Mouse (Mus musculus): ENCODE data around the gene Ipo5. TPM values are rescaled to one million over a fixed set of nuclear protein-coding genes. Genes with fewer than 3 reads are reported as not detected.

Ipo5 gene
- polyA plus RNA-seq, 1 experiment from 2014 or later = 21.2 TPM

DNA sequence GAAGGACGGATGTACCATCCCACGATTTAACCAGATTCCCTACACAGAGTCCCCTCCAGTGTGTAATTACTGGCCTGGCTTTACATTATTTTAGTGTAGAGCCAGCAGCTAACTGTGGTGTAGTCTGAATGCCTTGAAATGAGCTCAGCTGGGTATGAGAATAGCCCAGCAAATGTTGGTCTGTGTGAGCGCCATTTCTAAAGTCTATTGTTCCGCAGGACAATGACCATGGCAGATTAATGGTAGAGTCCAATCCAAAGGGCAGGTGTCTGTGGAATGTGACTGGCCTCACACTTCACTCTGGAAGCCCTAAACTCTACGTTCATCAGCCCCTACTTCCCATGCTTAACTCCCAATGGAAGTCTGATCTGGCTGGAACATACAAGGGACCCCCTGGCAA, 40.3 kb upstream of the Ipo5 start:
- Histone ChIP-seq H3K9ac (ENCODE audit: low read depth, low read length) (no peak overlapping the region), H3K4me2 (replicated peaks; ENCODE audit: low read depth) (no peak overlapping the region), H3K4me1 (replicated peaks; ENCODE audit: control insufficient read depth, insufficient read depth, low read length) (no peaks in the 10 kb centered on the region), H3K27ac (ENCODE audit: low read depth, low read length) (no peak overlapping the region), H3K4me3 (ENCODE audit: low read depth, low read length) (no peak overlapping the region), H3K27me3 (replicated peaks; ENCODE audit: control insufficient read depth, insufficient read depth, low read length) (no peaks in the 10 kb centered on the region), H3K9me3 (ENCODE audit: control insufficient read depth) (no peaks in the 10 kb centered on the region), H3K36me3 (ENCODE audit: control insufficient read depth, insufficient read depth) (no peaks in the 10 kb centered on the region)
- no peak for ATAC-seq
- WGBS = 82% methylated on average over 5 of the region's 5 CpGs
- no peak for TF ChIP-seq CTCF (IDR thresholded peaks at IDR 0.05; ENCODE audit: low read depth)

DNA sequence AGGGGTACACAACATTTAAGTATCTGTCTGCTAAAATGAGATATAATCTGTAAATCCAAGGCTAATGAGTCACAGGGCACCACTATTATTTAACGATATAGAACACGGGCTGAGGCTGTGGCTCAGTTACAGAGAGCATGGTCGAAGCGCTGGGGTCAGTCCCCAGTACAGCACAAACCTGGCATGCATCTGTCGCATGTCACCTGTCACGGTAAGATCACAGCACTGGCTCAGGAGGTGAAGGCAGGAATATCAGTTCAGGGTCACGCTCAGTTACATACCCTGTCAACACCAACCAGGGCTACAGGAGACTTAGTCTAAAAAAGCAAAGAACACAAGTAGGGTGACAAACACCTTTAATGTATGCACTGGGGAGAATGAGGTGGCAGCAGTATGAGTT, 36.6 kb upstream of the Ipo5 start:
- no peak overlapping the region for H3K4me3 ChIP-seq (ENCODE audit: low read depth, low read length)
- no peak overlapping the region for H3K4me2 ChIP-seq (replicated peaks; ENCODE audit: low read depth)
- H3K9me3 ChIP-seq (ENCODE audit: control insufficient read depth) = no peaks in the 10 kb centered on the region
- no peaks in the 10 kb centered on the region for H3K4me1 ChIP-seq (replicated peaks; ENCODE audit: control insufficient read depth, insufficient read depth, low read length)
- no peak overlapping the region for H3K27ac ChIP-seq (ENCODE audit: low read depth, low read length)
- ATAC-seq = no peak
- H3K27me3 ChIP-seq (replicated peaks; ENCODE audit: control insufficient read depth, insufficient read depth, low read length) = no peaks in the 10 kb centered on the region
- 90% methylated on average over 7 of the region's 7 CpGs for WGBS
- no peak overlapping the region for H3K9ac ChIP-seq (ENCODE audit: low read depth, low read length)
- TF ChIP-seq CTCF (IDR thresholded peaks at IDR 0.05; ENCODE audit: low read depth) = no peak
- H3K36me3 ChIP-seq (ENCODE audit: control insufficient read depth, insufficient read depth) = no peaks in the 10 kb centered on the region

DNA sequence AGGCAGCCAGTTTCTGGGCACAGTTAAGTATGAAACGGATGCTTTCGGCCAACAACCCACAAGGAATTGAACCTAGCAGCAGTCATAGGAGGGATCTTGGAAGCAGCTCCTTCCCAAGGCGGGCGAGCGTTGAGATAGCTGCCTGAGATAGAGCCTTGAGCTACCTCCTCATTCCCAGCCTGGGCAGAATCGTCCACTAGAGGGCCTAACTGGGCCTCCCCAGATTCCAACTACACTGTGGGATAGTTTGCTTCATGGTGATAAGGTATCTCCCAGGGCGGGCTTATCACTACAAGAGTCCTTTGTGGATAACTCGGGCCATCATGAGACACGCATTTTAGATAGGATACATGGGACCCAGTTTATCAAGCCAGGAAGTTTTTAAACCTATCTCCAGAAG, 35.9 kb upstream of the Ipo5 start:
- no peaks in the 10 kb centered on the region for H3K4me1 ChIP-seq (replicated peaks; ENCODE audit: control insufficient read depth, insufficient read depth, low read length)
- 55% methylated on average over 9 of the region's 9 CpGs for WGBS
- H3K27me3 ChIP-seq (replicated peaks; ENCODE audit: control insufficient read depth, insufficient read depth, low read length) = no peaks in the 10 kb centered on the region
- no peaks in the 10 kb centered on the region for H3K36me3 ChIP-seq (ENCODE audit: control insufficient read depth, insufficient read depth)
- ATAC-seq = no peak
- H3K4me3 ChIP-seq (ENCODE audit: low read depth, low read length) = no peak overlapping the region
- peak; percentile 65 for TF ChIP-seq CTCF (IDR thresholded peaks at IDR 0.05; ENCODE audit: low read depth)
- H3K4me2 ChIP-seq (replicated peaks; ENCODE audit: low read depth) = no peak overlapping the region
- no peak overlapping the region for H3K27ac ChIP-seq (ENCODE audit: low read depth, low read length)
- no peak overlapping the region for H3K9ac ChIP-seq (ENCODE audit: low read depth, low read length)
- H3K9me3 ChIP-seq (ENCODE audit: control insufficient read depth) = no peaks in the 10 kb centered on the region

DNA sequence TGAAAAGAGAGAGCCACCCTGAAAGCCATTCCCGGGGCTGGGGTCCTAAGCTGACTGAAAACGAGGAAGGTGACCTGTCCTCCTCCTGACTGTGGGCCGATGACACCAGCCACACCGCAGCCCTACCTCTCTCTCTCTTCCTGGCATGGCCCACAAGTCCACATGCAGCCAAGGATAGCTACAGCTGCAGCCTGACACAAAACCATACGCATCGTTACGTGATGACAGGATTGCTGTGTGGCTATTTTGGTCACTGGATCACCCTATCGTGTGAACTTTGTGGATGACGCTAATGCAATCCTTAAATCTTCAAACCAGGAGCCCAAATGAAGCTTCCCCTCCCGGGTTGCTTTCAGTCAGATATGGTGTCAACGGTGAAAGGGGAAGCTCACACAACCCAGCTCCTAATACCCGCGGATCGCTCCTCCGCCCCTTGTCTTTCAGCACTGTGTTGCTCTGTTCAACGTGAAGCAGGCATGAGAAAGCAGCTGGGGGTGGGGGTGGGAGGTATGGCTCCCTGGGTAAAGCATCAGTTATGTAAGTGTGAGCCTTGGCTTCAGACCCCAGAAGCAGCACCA, 35.1 kb upstream of the Ipo5 start:
- Histone ChIP-seq H3K27ac (ENCODE audit: low read depth, low read length) (no peak overlapping the region), H3K36me3 (ENCODE audit: control insufficient read depth, insufficient read depth) (no peaks in the 10 kb centered on the region), H3K4me3 (ENCODE audit: low read depth, low read length) (no peak overlapping the region), H3K4me2 (replicated peaks; ENCODE audit: low read depth) (no peak overlapping the region), H3K9ac (ENCODE audit: low read depth, low read length) (no peak overlapping the region), H3K27me3 (replicated peaks; ENCODE audit: control insufficient read depth, insufficient read depth, low read length) (no peaks in the 10 kb centered on the region), H3K4me1 (replicated peaks; ENCODE audit: control insufficient read depth, insufficient read depth, low read length) (no peaks in the 10 kb centered on the region), H3K9me3 (ENCODE audit: control insufficient read depth) (no peaks in the 10 kb centered on the region)
- ATAC-seq = no peak
- WGBS = 85% methylated on average over 16 of the region's 16 CpGs
- TF ChIP-seq CTCF (IDR thresholded peaks at IDR 0.05; ENCODE audit: low read depth) = no peak

DNA sequence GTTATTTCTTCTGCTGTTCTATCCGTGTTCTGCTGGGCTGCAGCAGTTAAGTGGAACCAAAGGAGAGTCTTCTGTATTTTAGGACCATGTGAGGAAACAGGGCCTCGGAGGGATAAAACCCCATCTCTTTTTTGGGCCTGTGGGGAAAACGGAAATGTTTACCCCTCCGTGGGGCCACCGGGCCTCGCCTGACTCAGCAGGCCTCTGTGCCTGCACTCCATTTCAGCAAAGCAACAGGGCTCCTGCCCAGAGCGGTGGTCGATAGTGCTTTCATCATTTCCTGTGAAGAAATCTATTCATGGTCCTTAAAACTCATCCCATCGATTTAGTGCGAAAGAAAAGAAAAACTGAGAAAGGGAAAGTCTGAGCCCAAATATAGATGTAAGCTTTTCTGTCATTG, 33.9 kb upstream of the Ipo5 start:
- Histone ChIP-seq H3K9ac (ENCODE audit: low read depth, low read length) (no peak overlapping the region), H3K27ac (ENCODE audit: low read depth, low read length) (no peak overlapping the region), H3K4me3 (ENCODE audit: low read depth, low read length) (no peak overlapping the region), H3K9me3 (ENCODE audit: control insufficient read depth) (no peaks in the 10 kb centered on the region), H3K4me2 (replicated peaks; ENCODE audit: low read depth) (no peak overlapping the region), H3K27me3 (replicated peaks; ENCODE audit: control insufficient read depth, insufficient read depth, low read length) (no peaks in the 10 kb centered on the region), H3K36me3 (ENCODE audit: control insufficient read depth, insufficient read depth) (no peaks in the 10 kb centered on the region), H3K4me1 (replicated peaks; ENCODE audit: control insufficient read depth, insufficient read depth, low read length) (no peaks in the 10 kb centered on the region)
- no peak for ATAC-seq
- WGBS = 68% methylated on average over 10 of the region's 10 CpGs
- TF ChIP-seq CTCF (IDR thresholded peaks at IDR 0.05; ENCODE audit: low read depth) = no peak

DNA sequence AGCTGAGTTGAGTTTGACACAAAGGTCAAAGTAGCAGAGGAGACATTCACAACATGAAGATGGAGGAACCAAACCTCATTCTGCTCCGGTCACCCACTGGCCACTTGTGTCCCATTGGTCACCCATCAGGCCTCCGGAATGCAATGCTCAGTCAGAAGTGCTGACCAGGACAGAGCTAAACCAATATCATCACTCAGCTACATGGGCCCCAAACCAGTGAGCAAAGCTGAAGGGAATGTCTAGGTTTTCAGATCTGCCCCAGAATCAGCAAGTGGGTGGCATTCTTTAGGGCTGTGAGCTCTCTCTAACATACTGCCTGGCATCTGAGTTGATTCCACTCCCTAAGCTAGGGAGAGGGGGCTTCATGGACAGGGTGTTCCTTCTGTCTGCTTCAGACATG, 32.0 kb upstream of the Ipo5 start:
- no peak for ATAC-seq
- no peak overlapping the region for H3K27ac ChIP-seq (ENCODE audit: low read depth, low read length)

DNA sequence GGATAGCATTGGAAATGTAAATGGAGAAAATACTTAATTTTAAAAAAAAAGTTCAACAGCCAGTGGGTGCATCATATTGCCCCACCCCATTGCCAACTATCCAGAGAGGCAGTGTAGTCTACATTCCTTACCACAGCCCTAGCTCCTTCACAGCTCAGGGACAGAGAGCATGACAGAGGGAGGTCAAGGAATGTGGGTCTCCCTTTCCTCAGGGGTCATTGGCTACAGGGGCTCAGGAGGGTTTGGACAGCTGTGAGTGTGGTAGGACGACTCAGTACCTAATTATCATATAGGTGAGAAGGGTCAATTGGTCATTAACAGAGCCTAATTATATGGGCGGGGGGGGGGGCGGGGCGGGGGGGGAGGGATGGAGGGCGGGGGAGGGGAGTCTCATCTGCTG, 30.4 kb upstream of the Ipo5 start:
- Histone ChIP-seq H3K4me1 (replicated peaks; ENCODE audit: control insufficient read depth, insufficient read depth, low read length) (no peaks in the 10 kb centered on the region), H3K4me2 (replicated peaks; ENCODE audit: low read depth) (no peak overlapping the region), H3K9me3 (ENCODE audit: control insufficient read depth) (no peaks in the 10 kb centered on the region), H3K27ac (ENCODE audit: low read depth, low read length) (no peak overlapping the region), H3K36me3 (ENCODE audit: control insufficient read depth, insufficient read depth) (no peaks in the 10 kb centered on the region), H3K4me3 (ENCODE audit: low read depth, low read length) (no peak overlapping the region), H3K9ac (ENCODE audit: low read depth, low read length) (no peak overlapping the region), H3K27me3 (replicated peaks; ENCODE audit: control insufficient read depth, insufficient read depth, low read length) (no peaks in the 10 kb centered on the region)
- no peak for TF ChIP-seq CTCF (IDR thresholded peaks at IDR 0.05; ENCODE audit: low read depth)
- no peak for ATAC-seq
- 64% methylated on average over 1 of the region's 5 CpGs for WGBS

More for the DNA sequence above, 32.0 kb upstream of the Ipo5 start:
- no peak for TF ChIP-seq CTCF (IDR thresholded peaks at IDR 0.05; ENCODE audit: low read depth)
- Histone ChIP-seq H3K27me3 (replicated peaks; ENCODE audit: control insufficient read depth, insufficient read depth, low read length) (no peaks in the 10 kb centered on the region), H3K4me1 (replicated peaks; ENCODE audit: control insufficient read depth, insufficient read depth, low read length) (no peaks in the 10 kb centered on the region), H3K9ac (ENCODE audit: low read depth, low read length) (no peak overlapping the region), H3K4me3 (ENCODE audit: low read depth, low read length) (no peak overlapping the region), H3K9me3 (ENCODE audit: control insufficient read depth) (no peaks in the 10 kb centered on the region), H3K36me3 (ENCODE audit: control insufficient read depth, insufficient read depth) (no peaks in the 10 kb centered on the region), H3K4me2 (replicated peaks; ENCODE audit: low read depth) (no peak overlapping the region)
- WGBS = 98% methylated on average over 2 of the region's 2 CpGs
